Mouse (Mus musculus): ENCODE results near the gene Gan. TPM values are rescaled to one million over a fixed set of nuclear protein-coding genes. Genes with fewer than 3 reads are reported as not detected.
A peak's percentile ranks its signal among the peaks of the same experiment; 100 is the strongest.

Gene Gan
- polyA plus RNA-seq, 1 experiment from 2014 or later = 3.0 TPM

DNA sequence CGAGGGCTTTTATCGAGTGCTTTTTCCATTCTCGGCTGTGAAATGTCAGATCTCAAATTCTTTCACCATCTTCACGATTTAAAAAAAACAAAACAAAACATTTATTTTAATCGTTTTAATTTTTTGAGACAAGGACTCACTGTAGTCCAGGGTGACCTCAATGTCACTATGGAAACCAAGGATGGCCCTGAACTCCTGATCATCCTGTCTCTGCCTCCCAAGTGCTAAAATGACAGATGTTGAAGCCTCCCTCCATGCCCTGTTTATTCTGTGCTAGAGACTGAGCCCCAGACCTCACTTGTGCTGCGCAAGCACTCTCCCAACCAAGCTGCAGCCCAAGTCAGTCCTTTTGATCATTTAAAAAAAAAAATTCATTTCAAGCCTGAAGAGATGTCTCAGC, 84.4 kb downstream of the Gan start:
- Histone ChIP-seq H3K9me3 (ENCODE audit: control insufficient read depth, low read length) (no peaks in the 10 kb centered on the region), H3K4me2 (ENCODE audit: low read length) (no peak overlapping the region), H3K27ac (ENCODE audit: low read depth) (no peak overlapping the region), H3K9ac (ENCODE audit: low read length) (no peak overlapping the region), H3K27me3 (replicated peaks; ENCODE audit: control insufficient read depth, insufficient read depth, low read length) (no peaks in the 10 kb centered on the region), H3K4me3 (ENCODE audit: low read depth, low read length) (no peak overlapping the region), H3K36me3 (ENCODE audit: control insufficient read depth, insufficient read depth, low read length) (no peaks in the 10 kb centered on the region), H3K4me1 (replicated peaks; ENCODE audit: control insufficient read depth, insufficient read depth, low read length) (no peaks in the 10 kb centered on the region)
- DNase-seq (ENCODE audit: low spot score) = no peak
- no peak for ATAC-seq (replicated peaks; ENCODE audit: low FRiP score, low TSS enrichment, low read depth)
- WGBS = 72% methylated on average over 6 of the region's 6 CpGs

DNA sequence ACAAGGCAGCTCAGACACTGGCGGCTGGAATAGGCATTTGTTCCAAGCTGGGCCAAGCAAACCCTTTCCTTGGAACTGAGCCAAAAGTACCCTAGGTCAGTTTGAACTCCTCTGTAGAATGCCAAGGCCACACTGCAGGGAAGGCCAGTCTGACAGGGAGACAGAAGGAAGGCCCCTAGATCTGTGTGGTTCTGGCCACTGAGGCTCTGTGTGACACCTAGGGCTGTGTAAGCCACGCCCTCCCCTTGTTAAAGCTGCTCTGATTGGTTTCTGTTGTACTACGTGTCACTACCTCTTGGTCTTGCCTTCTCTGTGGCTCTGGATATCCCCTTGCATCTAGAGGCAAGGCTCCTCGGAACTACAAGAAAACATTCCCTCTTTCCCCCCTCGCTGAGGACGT, 86.7 kb downstream of the Gan start:
- Histone ChIP-seq H3K36me3 (ENCODE audit: control insufficient read depth, insufficient read depth, low read length) (no peaks in the 10 kb centered on the region), H3K4me1 (replicated peaks; ENCODE audit: control insufficient read depth, insufficient read depth, low read length) (no peaks in the 10 kb centered on the region), H3K9ac (ENCODE audit: low read length) (no peak overlapping the region), H3K27me3 (replicated peaks; ENCODE audit: control insufficient read depth, insufficient read depth, low read length) (no peaks in the 10 kb centered on the region), H3K4me3 (ENCODE audit: low read depth, low read length) (no peak overlapping the region), H3K4me2 (ENCODE audit: low read length) (no peak overlapping the region), H3K27ac (ENCODE audit: low read depth) (no peak overlapping the region), H3K9me3 (ENCODE audit: control insufficient read depth, low read length) (no peaks in the 10 kb centered on the region)
- ATAC-seq (replicated peaks; ENCODE audit: low FRiP score, low TSS enrichment, low read depth) (no peak), DNase-seq (ENCODE audit: low spot score) (no peak)
- WGBS = 44% methylated on average over 6 of the region's 6 CpGs

DNA sequence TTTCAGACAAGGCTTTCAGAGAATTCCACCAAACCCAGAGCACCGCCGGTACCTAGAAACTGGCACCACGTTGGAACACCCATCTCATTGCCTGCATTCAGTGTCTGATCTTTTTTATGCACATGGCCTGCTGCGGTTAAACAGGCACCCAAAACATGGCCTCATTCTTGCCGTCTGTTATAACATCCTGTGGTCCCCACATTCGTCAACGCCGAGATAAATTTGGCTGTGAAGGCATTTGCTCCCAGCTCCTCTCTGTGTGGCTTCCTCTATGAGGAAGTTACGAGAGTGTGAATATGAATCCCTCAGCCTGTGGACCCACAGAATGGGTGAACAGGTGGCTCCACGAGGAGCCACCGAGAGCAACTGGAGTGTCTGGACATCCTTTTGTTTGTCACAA, 90.4 kb downstream of the Gan start:
- Histone ChIP-seq H3K27ac (ENCODE audit: low read depth) (no peak overlapping the region), H3K9me3 (ENCODE audit: control insufficient read depth, low read length) (no peaks in the 10 kb centered on the region), H3K27me3 (replicated peaks; ENCODE audit: control insufficient read depth, insufficient read depth, low read length) (no peaks in the 10 kb centered on the region), H3K4me2 (ENCODE audit: low read length) (no peak overlapping the region), H3K9ac (ENCODE audit: low read length) (no peak overlapping the region), H3K4me1 (replicated peaks; ENCODE audit: control insufficient read depth, insufficient read depth, low read length) (no peaks in the 10 kb centered on the region), H3K4me3 (ENCODE audit: low read depth, low read length) (no peak overlapping the region), H3K36me3 (ENCODE audit: control insufficient read depth, insufficient read depth, low read length) (no peaks in the 10 kb centered on the region)
- WGBS = 66% methylated on average over 11 of the region's 11 CpGs
- no peak for DNase-seq (ENCODE audit: low spot score)
- ATAC-seq (replicated peaks; ENCODE audit: low FRiP score, low TSS enrichment, low read depth) = no peak

DNA sequence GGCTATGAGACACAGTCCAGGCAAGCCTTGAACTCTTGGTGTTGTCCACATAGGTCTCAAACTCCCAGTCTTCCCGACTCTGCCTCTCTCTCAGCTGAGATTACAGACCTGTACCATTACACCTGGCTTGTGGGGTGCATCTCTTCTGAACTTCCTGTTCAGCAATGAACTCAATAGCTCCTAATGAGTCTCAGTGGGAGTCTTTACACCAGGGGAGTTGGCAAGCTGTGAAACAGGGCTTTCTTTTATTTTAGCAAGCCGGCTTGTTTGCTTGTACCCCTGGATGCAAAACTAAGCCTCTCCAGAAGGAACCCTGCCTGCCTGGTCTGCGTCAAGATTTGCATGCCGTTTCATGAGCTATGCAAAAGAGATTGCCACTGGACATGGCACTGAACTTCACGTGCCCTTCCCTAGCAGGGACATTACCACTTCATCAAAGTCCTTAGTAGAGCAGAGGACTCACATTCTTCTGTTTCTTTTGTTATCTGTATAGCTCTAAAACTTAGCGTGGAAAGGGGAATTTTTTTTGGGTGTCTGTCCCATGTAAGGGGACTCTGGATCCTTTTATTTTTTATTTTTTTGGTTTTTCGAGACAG, 93.2 kb downstream of the Gan start:
- Histone ChIP-seq H3K27me3 (replicated peaks; ENCODE audit: control insufficient read depth, insufficient read depth, low read length) (no peaks in the 10 kb centered on the region), H3K4me1 (replicated peaks; ENCODE audit: control insufficient read depth, insufficient read depth, low read length) (no peaks in the 10 kb centered on the region), H3K4me3 (ENCODE audit: low read depth, low read length) (no peak overlapping the region), H3K27ac (ENCODE audit: low read depth) (no peak overlapping the region), H3K36me3 (ENCODE audit: control insufficient read depth, insufficient read depth, low read length) (no peaks in the 10 kb centered on the region), H3K4me2 (ENCODE audit: low read length) (no peak overlapping the region), H3K9ac (ENCODE audit: low read length) (no peak overlapping the region), H3K9me3 (ENCODE audit: control insufficient read depth, low read length) (no peaks in the 10 kb centered on the region)
- 53% methylated on average over 7 of the region's 7 CpGs for WGBS
- ATAC-seq (replicated peaks; ENCODE audit: low FRiP score, low TSS enrichment, low read depth) (no peak), DNase-seq (ENCODE audit: low spot score) (no peak)

DNA sequence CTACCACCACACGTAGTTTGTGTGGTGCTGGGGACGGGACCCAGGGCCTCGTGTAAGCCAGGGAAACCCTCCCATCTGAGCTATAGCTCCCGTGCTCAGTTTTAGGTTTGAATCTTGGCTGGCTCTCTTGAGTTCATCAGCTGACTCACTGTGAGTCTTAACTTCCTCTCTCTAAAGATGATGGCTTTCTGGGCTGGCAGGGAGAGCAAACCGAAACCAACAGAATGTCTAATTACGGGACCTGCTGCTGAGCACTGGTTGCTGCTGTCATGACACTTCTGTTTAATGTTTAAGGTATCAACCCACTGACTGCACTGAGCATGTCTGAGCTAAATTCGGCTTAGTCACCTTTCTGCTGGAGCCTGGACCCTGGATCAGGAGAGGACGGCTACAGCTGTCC, 94.7 kb downstream of the Gan start:
- Histone ChIP-seq H3K4me2 (ENCODE audit: low read length) (no peak overlapping the region), H3K9ac (ENCODE audit: low read length) (no peak overlapping the region), H3K4me3 (ENCODE audit: low read depth, low read length) (no peak overlapping the region), H3K27me3 (replicated peaks; ENCODE audit: control insufficient read depth, insufficient read depth, low read length) (no peaks in the 10 kb centered on the region), H3K4me1 (replicated peaks; ENCODE audit: control insufficient read depth, insufficient read depth, low read length) (no peaks in the 10 kb centered on the region), H3K36me3 (ENCODE audit: control insufficient read depth, insufficient read depth, low read length) (no peaks in the 10 kb centered on the region), H3K27ac (ENCODE audit: low read depth) (no peak overlapping the region), H3K9me3 (ENCODE audit: control insufficient read depth, low read length) (no peaks in the 10 kb centered on the region)
- no peak for ATAC-seq (replicated peaks; ENCODE audit: low FRiP score, low TSS enrichment, low read depth)
- DNase-seq (ENCODE audit: low spot score) = no peak
- 89% methylated on average over 8 of the region's 8 CpGs for WGBS

DNA sequence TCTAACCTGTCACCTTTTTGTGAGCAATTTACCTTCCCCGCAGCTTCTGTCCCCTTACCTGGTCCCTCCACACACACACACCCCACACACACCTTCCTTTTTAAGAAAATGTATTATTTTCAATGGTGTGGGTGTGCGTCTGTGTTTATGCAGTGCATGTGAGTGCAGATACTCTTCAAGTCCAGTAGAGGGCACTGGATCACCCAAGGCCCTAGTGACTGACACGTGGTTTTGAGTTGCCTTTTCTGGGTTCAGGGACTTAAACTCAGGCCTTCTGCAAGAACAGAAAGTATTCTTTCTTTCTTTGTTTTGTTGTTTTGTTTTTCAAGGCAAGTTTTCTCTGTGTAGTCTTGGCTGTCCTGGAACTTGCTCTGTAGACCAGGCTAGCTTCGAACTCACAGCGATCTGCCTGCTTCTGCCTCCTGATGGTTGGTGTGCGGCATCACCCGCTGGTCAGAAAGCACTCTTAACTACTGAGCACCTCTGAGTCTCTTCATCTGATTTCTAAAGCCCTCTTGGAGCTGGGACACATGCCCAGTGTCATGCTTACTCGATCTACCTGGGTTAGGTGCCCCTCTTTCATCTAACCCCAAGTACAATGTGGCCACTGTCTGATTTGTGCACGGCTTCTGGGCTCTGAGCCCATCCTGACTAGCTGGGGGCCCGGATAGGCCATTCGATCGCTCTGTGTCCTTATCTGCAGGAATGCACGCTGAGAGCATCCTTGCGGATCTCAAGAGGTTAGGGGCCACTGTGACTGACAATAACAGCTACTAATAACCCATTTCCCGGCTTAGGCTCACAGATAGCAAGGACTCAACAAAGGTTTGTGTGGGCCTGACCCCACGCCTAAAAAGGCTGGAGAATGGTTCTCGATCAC, 95.7 kb downstream of the Gan start:
- WGBS = 85% methylated on average over 17 of the region's 17 CpGs
- H3K4me2 ChIP-seq (ENCODE audit: low read length) = no peak overlapping the region
- no peaks in the 10 kb centered on the region for H3K9me3 ChIP-seq (ENCODE audit: control insufficient read depth, low read length)
- H3K9ac ChIP-seq (ENCODE audit: low read length) = no peak overlapping the region
- no peak overlapping the region for H3K27ac ChIP-seq (ENCODE audit: low read depth)
- ATAC-seq (replicated peaks; ENCODE audit: low FRiP score, low TSS enrichment, low read depth) (no peak), DNase-seq (ENCODE audit: low spot score) (no peak)
- H3K4me1 ChIP-seq (replicated peaks; ENCODE audit: control insufficient read depth, insufficient read depth, low read length) = peaks cover 4% of the 10 kb centered on the region; the same call in 1 of the 2 replicates
- H3K27me3 ChIP-seq (replicated peaks; ENCODE audit: control insufficient read depth, insufficient read depth, low read length) = no peaks in the 10 kb centered on the region
- no peak overlapping the region for H3K4me3 ChIP-seq (ENCODE audit: low read depth, low read length)
- no peaks in the 10 kb centered on the region for H3K36me3 ChIP-seq (ENCODE audit: control insufficient read depth, insufficient read depth, low read length)

DNA sequence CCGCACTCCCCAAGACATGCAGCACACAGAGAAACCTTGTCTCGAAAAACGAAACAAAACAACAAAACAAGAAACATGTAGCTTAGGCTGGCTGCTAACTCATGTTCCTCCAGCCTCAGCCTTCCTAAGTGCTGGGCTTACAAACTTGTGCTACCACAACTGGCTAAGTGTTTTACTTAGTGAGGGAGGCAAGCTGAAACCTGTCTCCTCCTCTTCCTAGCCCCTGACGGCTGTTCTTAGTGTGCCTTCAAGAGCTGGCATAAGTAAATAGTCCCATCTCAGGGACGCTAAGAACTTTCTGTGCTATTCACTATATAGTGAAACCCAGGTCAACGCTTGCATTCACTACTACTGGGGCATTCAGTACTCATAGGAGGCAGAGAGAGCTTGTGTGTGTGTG, 96.6 kb downstream of the Gan start:
- Histone ChIP-seq H3K4me1 (replicated peaks; ENCODE audit: control insufficient read depth, insufficient read depth, low read length) (peaks cover 13% of the 10 kb centered on the region), H3K27me3 (replicated peaks; ENCODE audit: control insufficient read depth, insufficient read depth, low read length) (no peaks in the 10 kb centered on the region), H3K4me3 (ENCODE audit: low read depth, low read length) (no peak overlapping the region), H3K9ac (ENCODE audit: low read length) (no peak overlapping the region), H3K36me3 (ENCODE audit: control insufficient read depth, insufficient read depth, low read length) (no peaks in the 10 kb centered on the region), H3K9me3 (ENCODE audit: control insufficient read depth, low read length) (no peaks in the 10 kb centered on the region), H3K4me2 (ENCODE audit: low read length) (no peak overlapping the region), H3K27ac (ENCODE audit: low read depth) (no peak overlapping the region)
- WGBS = 79% methylated on average over 6 of the region's 6 CpGs
- DNase-seq (ENCODE audit: low spot score) (no peak), ATAC-seq (replicated peaks; ENCODE audit: low FRiP score, low TSS enrichment, low read depth) (no peak)

DNA sequence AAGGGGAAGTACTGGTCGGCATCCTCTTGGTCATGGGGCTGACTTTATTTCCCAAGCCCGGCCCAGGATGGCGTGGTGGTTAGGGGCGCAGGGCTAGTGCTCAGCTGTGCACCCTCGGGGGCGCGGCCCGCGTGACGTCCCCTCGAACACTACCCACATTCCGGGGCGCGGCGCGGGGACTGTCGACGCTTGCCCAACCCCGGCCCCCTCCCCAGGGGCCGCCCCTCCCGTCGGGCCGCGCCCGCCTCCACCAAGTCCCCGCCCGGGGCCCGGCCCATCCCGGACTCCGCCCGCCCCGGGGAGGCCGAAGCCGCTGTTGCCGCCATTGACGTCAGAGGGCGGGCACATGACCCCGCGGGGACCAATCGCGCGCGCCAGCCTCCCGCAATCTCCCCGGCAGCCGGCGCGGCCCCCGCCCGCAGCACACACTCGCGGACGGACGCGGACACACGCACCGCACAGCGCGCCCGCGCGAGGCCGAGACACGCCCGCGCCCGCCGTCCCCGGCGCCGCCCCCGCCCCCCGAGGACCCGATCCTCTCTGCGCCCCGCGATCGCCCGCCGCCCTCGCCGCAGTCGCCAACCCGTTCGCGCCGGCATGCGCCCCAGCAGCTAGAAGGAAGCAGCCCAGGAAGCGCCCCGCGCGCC, 98.5 kb downstream of the Gan start:
- H3K9ac ChIP-seq (ENCODE audit: low read length) = peak overlapping the region; percentile 93
- H3K4me1 ChIP-seq (replicated peaks; ENCODE audit: control insufficient read depth, insufficient read depth, low read length) = peaks cover 31% of the 10 kb centered on the region
- peak; percentile 94 for ATAC-seq (replicated peaks; ENCODE audit: low FRiP score, low TSS enrichment, low read depth)
- peak overlapping the region; percentile 100 for H3K4me3 ChIP-seq (ENCODE audit: low read depth, low read length)
- peak; percentile 95 for DNase-seq (ENCODE audit: low spot score)
- no peaks in the 10 kb centered on the region for H3K27me3 ChIP-seq (replicated peaks; ENCODE audit: control insufficient read depth, insufficient read depth, low read length)
- WGBS = under 1% methylated on average over 53 of the region's 92 CpGs
- H3K4me2 ChIP-seq (ENCODE audit: low read length) = peak overlapping the region; percentile 89
- H3K27ac ChIP-seq (ENCODE audit: low read depth) = peak overlapping the region; percentile 77
- H3K9me3 ChIP-seq (ENCODE audit: control insufficient read depth, low read length) = no peaks in the 10 kb centered on the region
- no peaks in the 10 kb centered on the region for H3K36me3 ChIP-seq (ENCODE audit: control insufficient read depth, insufficient read depth, low read length)
